22 mouse cellular contexts compared by ENCODE assay signal in the genomic region with DNA sequence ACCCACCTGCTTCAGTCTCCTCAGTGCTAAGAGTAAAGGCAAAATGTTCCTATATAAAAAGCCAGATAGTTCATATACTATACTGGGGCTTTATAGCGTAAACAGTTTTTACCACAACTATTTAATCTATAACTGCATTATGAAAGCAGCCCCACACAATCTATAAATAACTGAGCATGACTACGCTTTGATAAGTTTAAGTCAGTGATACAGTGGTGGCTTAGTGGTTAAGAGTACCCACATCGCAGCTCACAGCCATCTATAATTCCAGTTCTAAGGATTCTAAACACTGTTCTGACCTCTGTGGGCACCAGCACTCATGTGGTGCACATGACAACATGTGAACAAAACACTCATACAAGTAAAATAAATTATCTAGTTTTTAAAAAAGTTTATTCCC. TPM values are rescaled to one million over a fixed set of nuclear protein-coding genes. Genes with fewer than 3 reads are reported as not detected.
DNase-seq lines count a peak whose midpoint lies in the region; ATAC-seq and TF ChIP-seq lines count a peak whose summit lies in the region.
"Had no signal": no experiment of that assay in that cellular context is flagged by ENCODE, and none has a peak within 500 bp of the region (broad histone marks: within the 10 kb centered on the region; RNA-seq: fewer than 3 reads in every experiment).

No protein-coding gene starts in this region.

- H3K9ac ChIP-seq in liver, embryonic 14.5 days (replicated peaks) = no peak overlapping the region
- H3K9ac ChIP-seq in liver, embryonic 11.5 days (ENCODE audit: low read depth, low read length) = no peak overlapping the region
- H3K9ac ChIP-seq in MEL (ENCODE audit: control insufficient read depth, low read depth, low read length, poor library complexity, severe bottlenecking) = no peak overlapping the region
- H3K9ac ChIP-seq in hindbrain, embryonic 12.5 days = no peak overlapping the region
- H3K9ac ChIP-seq: embryonic facial prominence, embryonic 15.5 days; hindbrain, embryonic 13.5 days had no signal

- no peak overlapping the region for H3K4me3 ChIP-seq in liver, embryonic 14.5 days (ENCODE audit: insufficient read depth in 1 of 2, low read depth in 2 of 2, low read length in 2 of 2)
- H3K4me3 ChIP-seq in liver, embryonic 11.5 days (ENCODE audit: low read depth, low read length) = no peak overlapping the region
- no peak overlapping the region for H3K4me3 ChIP-seq in MEL (ENCODE audit: control insufficient read depth in 1 of 2, insufficient read depth in 1 of 2, low read depth in 2 of 2, low read length in 2 of 2)
- H3K4me3 ChIP-seq in hindbrain, embryonic 12.5 days = no peak overlapping the region
- H3K4me3 ChIP-seq: embryonic facial prominence, embryonic 15.5 days; erythroblast, embryonic 14.5 days; forebrain, embryonic 10.5 days; gastrocnemius, adult 2 months; heart, embryonic 10.5 days; hindbrain, embryonic 13.5 days had no signal

- H3K27me3 ChIP-seq in liver, embryonic 14.5 days (ENCODE audit: control insufficient read depth, insufficient read depth, low read length) = no peaks in the 10 kb centered on the region
- H3K27me3 ChIP-seq in liver, embryonic 11.5 days (replicated peaks; ENCODE audit: control insufficient read depth, insufficient read depth, low read length) = no peaks in the 10 kb centered on the region
- H3K27me3 ChIP-seq in MEL (ENCODE audit: control insufficient read depth in 1 of 2, insufficient read depth in 2 of 2, low read length in 2 of 2) = no peaks in the 10 kb centered on the region
- H3K27me3 ChIP-seq in hindbrain, embryonic 12.5 days = no peaks in the 10 kb centered on the region
- H3K27me3 ChIP-seq: embryonic facial prominence, embryonic 15.5 days; hindbrain, embryonic 13.5 days had no signal

- H3K4me1 ChIP-seq in liver, embryonic 14.5 days (replicated peaks; ENCODE audit: control insufficient read depth in 2 of 2, insufficient read depth in 2 of 2, low read length in 1 of 2) = peaks cover 0 to 4% of the 10 kb centered on the region in 2 experiments; a peak in 2 of 4 replicates
- H3K4me1 ChIP-seq in liver, embryonic 11.5 days (replicated peaks; ENCODE audit: control insufficient read depth, insufficient read depth, low read length) = no peaks in the 10 kb centered on the region
- H3K4me1 ChIP-seq in MEL (ENCODE audit: control insufficient read depth in 1 of 2, insufficient read depth in 2 of 2, low read length in 2 of 2) = peaks cover 2 to 18% of the 10 kb centered on the region in 2 experiments
- no peaks in the 10 kb centered on the region for H3K4me1 ChIP-seq in hindbrain, embryonic 12.5 days
- H3K4me1 ChIP-seq: embryonic facial prominence, embryonic 15.5 days; forebrain, embryonic 10.5 days; heart, embryonic 10.5 days; hindbrain, embryonic 13.5 days had no signal

- no peak for TF ChIP-seq CTCF in liver, embryonic 14.5 days (IDR thresholded peaks at IDR 0.05; ENCODE audit: low read depth)
- no peak for TF ChIP-seq CTCF in MEL (IDR thresholded peaks at IDR 0.05 in 2 of 3, conservative IDR thresholded peaks at IDR 0.05 in 1 of 3; ENCODE audit: control insufficient read depth in 1 of 3, insufficient read depth in 1 of 3, low read depth in 2 of 3, low read length in 3 of 3, poor library complexity in 1 of 3, severe bottlenecking in 1 of 3)

- no peak for TF ChIP-seq POLR2A in MEL (IDR thresholded peaks at IDR 0.05; ENCODE audit: control insufficient read depth in 1 of 2, insufficient read depth in 1 of 2, low read depth in 1 of 2, low read length in 2 of 2, poor library complexity in 1 of 2)

- TF ChIP-seq RAD21 in MEL (IDR thresholded peaks at IDR 0.05; ENCODE audit: low read depth, low read length) = no peak

- no peak overlapping the region for H3K27ac ChIP-seq in liver, embryonic 14.5 days
- no peak overlapping the region for H3K27ac ChIP-seq in liver, embryonic 11.5 days (ENCODE audit: low read depth, low read length)
- peak overlapping the region; percentile 4; the same call in 1 of the 2 replicates for H3K27ac ChIP-seq in MEL (ENCODE audit: control insufficient read depth, low read depth, low read length)
- H3K27ac ChIP-seq in hindbrain, embryonic 12.5 days = no peak overlapping the region
- H3K27ac ChIP-seq: embryonic facial prominence, embryonic 15.5 days; forebrain, embryonic 10.5 days; gastrocnemius, adult 2 months; heart, embryonic 10.5 days; hindbrain, embryonic 13.5 days had no signal

- WGBS in liver, embryonic 14.5 days (ENCODE audit: insufficient replicate concordance) = 38% methylated on average over 3 of the region's 3 CpGs
- WGBS in liver, embryonic 11.5 days = 78% methylated on average over 3 of the region's 3 CpGs
- 99% methylated on average over 3 of the region's 3 CpGs for WGBS in hindbrain, embryonic 12.5 days

- H3K4me2 ChIP-seq in liver, embryonic 14.5 days (ENCODE audit: low read depth) = no peak overlapping the region
- no peak overlapping the region for H3K4me2 ChIP-seq in liver, embryonic 11.5 days
- H3K4me2 ChIP-seq in hindbrain, embryonic 12.5 days (replicated peaks) = no peak overlapping the region
- H3K4me2 ChIP-seq: embryonic facial prominence, embryonic 15.5 days; hindbrain, embryonic 13.5 days had no signal

- peaks cover 9% of the 10 kb centered on the region; the same call in 1 of the 2 replicates for H3K36me3 ChIP-seq in liver, embryonic 14.5 days (replicated peaks; ENCODE audit: control insufficient read depth, insufficient read depth, low read depth)
- H3K36me3 ChIP-seq in liver, embryonic 11.5 days (ENCODE audit: control insufficient read depth, insufficient read depth, low read length) = peaks cover 2% of the 10 kb centered on the region; the same call in 1 of the 2 replicates
- peaks cover 27 to 45% of the 10 kb centered on the region in 2 experiments for H3K36me3 ChIP-seq in MEL (ENCODE audit: control insufficient read depth in 1 of 2, insufficient read depth in 2 of 2, low read length in 2 of 2)
- H3K36me3 ChIP-seq in hindbrain, embryonic 12.5 days = peaks cover 16% of the 10 kb centered on the region

- no peaks in the 10 kb centered on the region for H3K9me3 ChIP-seq in liver, embryonic 14.5 days (ENCODE audit: control insufficient read depth, low read length)
- H3K9me3 ChIP-seq in liver, embryonic 11.5 days (ENCODE audit: control insufficient read depth, low read length) = no peaks in the 10 kb centered on the region
- no peaks in the 10 kb centered on the region for H3K9me3 ChIP-seq in MEL (replicated peaks; ENCODE audit: insufficient read depth, low read length)
- H3K9me3 ChIP-seq in hindbrain, embryonic 12.5 days (replicated peaks) = no peaks in the 10 kb centered on the region
- H3K9me3 ChIP-seq: embryonic facial prominence, embryonic 15.5 days; forebrain, embryonic 10.5 days; heart, embryonic 10.5 days; hindbrain, embryonic 13.5 days had no signal

- peaks cover 27% of the 10 kb centered on the region for H3K79me2 ChIP-seq in MEL (ENCODE audit: control insufficient read depth, insufficient read depth, low read length, poor library complexity)

- peak; percentile 29; the same call in 1 of the 2 replicates for TF ChIP-seq EP300 in liver, embryonic 14.5 days (IDR thresholded peaks at IDR 0.05; ENCODE audit: low read depth)
- TF ChIP-seq EP300 in MEL (IDR thresholded peaks at IDR 0.05; ENCODE audit: low read depth in 1 of 2, low read length in 2 of 2) = peak; percentile 78 to 88

- ATAC-seq in liver, embryonic 14.5 days (ENCODE audit: insufficient read depth) = peak; percentile 52
- no peak for ATAC-seq in liver, embryonic 11.5 days (replicated peaks; ENCODE audit: low FRiP score)
- ATAC-seq in common myeloid progenitor, adult 5-6 weeks (replicated peaks; ENCODE audit: low read depth, poor library complexity, severe bottlenecking) = peak; percentile 66; the same call in 1 of the 2 replicates
- ATAC-seq in megakaryocyte-erythroid progenitor cell, adult 5-6 weeks (replicated peaks; ENCODE audit: low FRiP score, low TSS enrichment, poor library complexity, severe bottlenecking) = peak; percentile 91
- ATAC-seq in hindbrain, embryonic 12.5 days (ENCODE audit: low FRiP score) = no peak
- ATAC-seq: forebrain, embryonic 14.5 days had no signal

- DNase-seq in liver, embryonic 14.5 days (ENCODE audit: low read depth in 3 of 3, low spot score in 3 of 3) = no peak
- DNase-seq in liver, embryonic 11.5 days (ENCODE audit: low spot score) = no peak
- peak; percentile 41 for DNase-seq in MEL (ENCODE audit: low read depth, low spot score)
- DNase-seq in lung, postnatal 10 days = no peak
- DNase-seq: adrenal gland, adult 2 months; adrenal gland, postnatal 25 days; cerebellum, adult 2 months; cerebellum, postnatal 10 days; embryo, embryonic 11 days; gastrocnemius, adult 2 months; heart, adult 18-20 months; heart, postnatal 10 days; heart, postnatal 4 days had no signal

RNA-seq across cellular contexts. Expression of a gene that starts 14.7 kb away (rescaled TPM):
- 14.2 and 18.9 TPM in 2 replicates for polyA plus RNA-seq in liver, embryonic 14.5 days (2012; rRNA removed)
- 19.4 and 20.9 TPM in 2 replicates for polyA plus RNA-seq in liver, embryonic 14.5 days (2014; fragmentation: Nextera tagmentation; extraction: Ambion mirVana)
- polyA plus RNA-seq in liver, embryonic 11.5 days (2014; fragmentation: Nextera tagmentation; extraction: Ambion mirVana) = 60.0 and 60.9 TPM in 2 replicates
- 54.2 and 55.8 TPM in 2 replicates for total RNA-seq in MEL (2012; rRNA removed)
- polyA plus RNA-seq in MEL (2012; ENCODE audit: insufficient read depth in 1 of 2, insufficient read length in 2 of 2, low read depth in 1 of 2, low replicate concordance in 2 of 2, missing spikeins in 1 of 2) = 100 to 1,000 TPM in 1 of 2 experiments, 10 to 100 TPM in 1; 55.7 to 521 TPM
- 173 and 180 TPM in 2 replicates for total RNA-seq in common myeloid progenitor, adult 5-6 weeks (2017)
- total RNA-seq in megakaryocyte-erythroid progenitor cell, adult 5-6 weeks (2014; fragmentation: Nextera tagmentation) = 123 and 150 TPM in 2 replicates
- total RNA-seq in megakaryocyte-erythroid progenitor cell, adult 5-6 weeks (2017) = 164 and 174 TPM in 2 replicates
- polyA plus RNA-seq in hindbrain, embryonic 12.5 days (2016; fragmentation: Nextera tagmentation; extraction: Ambion mirVana) = 125 and 135 TPM in 2 replicates

RNA-seq across cellular contexts. Expression of a gene that starts 29.6 kb away (rescaled TPM):
- polyA plus RNA-seq in liver, embryonic 14.5 days (2012; rRNA removed) = 4.0 and 4.5 TPM in 2 replicates
- polyA plus RNA-seq in liver, embryonic 14.5 days (2014; fragmentation: Nextera tagmentation; extraction: Ambion mirVana) = 3.8 and 4.5 TPM in 2 replicates
- 8.9 and 11.0 TPM in 2 replicates for polyA plus RNA-seq in liver, embryonic 11.5 days (2014; fragmentation: Nextera tagmentation; extraction: Ambion mirVana)
- 10.1 and 11.5 TPM in 2 replicates for total RNA-seq in MEL (2012; rRNA removed)
- 10 to 100 TPM in 1 of 2 experiments, not detected in 1; 13.5 TPM for polyA plus RNA-seq in MEL (2012; ENCODE audit: insufficient read depth in 1 of 2, insufficient read length in 2 of 2, low read depth in 1 of 2, low replicate concordance in 2 of 2, missing spikeins in 1 of 2)
- total RNA-seq in common myeloid progenitor, adult 5-6 weeks (2017) = 11.1 and 16.3 TPM in 2 replicates
- 3.7 and 7.2 TPM in 2 replicates for total RNA-seq in megakaryocyte-erythroid progenitor cell, adult 5-6 weeks (2014; fragmentation: Nextera tagmentation)
- 6.1 and 12.6 TPM in 2 replicates for total RNA-seq in megakaryocyte-erythroid progenitor cell, adult 5-6 weeks (2017)
- polyA plus RNA-seq in hindbrain, embryonic 12.5 days (2016; fragmentation: Nextera tagmentation; extraction: Ambion mirVana) = 17.1 and 20.1 TPM in 2 replicates

RNA-seq across cellular contexts. Expression of a gene that starts 48.3 kb away (rescaled TPM):
- 1.2 and 1.7 TPM in 2 replicates for polyA plus RNA-seq in liver, embryonic 14.5 days (2012; rRNA removed)
- polyA plus RNA-seq in liver, embryonic 14.5 days (2014; fragmentation: Nextera tagmentation; extraction: Ambion mirVana) = 0.37 TPM in 2 replicates
- 1.3 and 1.5 TPM in 2 replicates for polyA plus RNA-seq in liver, embryonic 11.5 days (2014; fragmentation: Nextera tagmentation; extraction: Ambion mirVana)
- total RNA-seq in MEL (2012; rRNA removed) = 136 and 149 TPM in 2 replicates
- 100 to 1,000 TPM in 1 of 2 experiments, not detected in 1; 133 TPM for polyA plus RNA-seq in MEL (2012; ENCODE audit: insufficient read depth in 1 of 2, insufficient read length in 2 of 2, low read depth in 1 of 2, low replicate concordance in 2 of 2, missing spikeins in 1 of 2)
- total RNA-seq in common myeloid progenitor, adult 5-6 weeks (2017) = 0.41 TPM in 1 of 2 replicates, not detected in the other
- total RNA-seq in megakaryocyte-erythroid progenitor cell, adult 5-6 weeks (2014; fragmentation: Nextera tagmentation) = not detected in 2 replicates
- not detected in 2 replicates for total RNA-seq in megakaryocyte-erythroid progenitor cell, adult 5-6 weeks (2017)
- 2.0 and 2.3 TPM in 2 replicates for polyA plus RNA-seq in hindbrain, embryonic 12.5 days (2016; fragmentation: Nextera tagmentation; extraction: Ambion mirVana)

Comparison
In these comparisons a context has a peak if more than half of its experiments do, and no peak if none do; other contexts are left out.
1. ATAC-seq: peak in liver, embryonic 14.5 days (single experiment), common myeloid progenitor, adult 5-6 weeks (single experiment) and megakaryocyte-erythroid progenitor cell, adult 5-6 weeks (single experiment); none in liver, embryonic 11.5 days (single experiment) and hindbrain, embryonic 12.5 days (single experiment).